Mouse (Mus musculus): ENCODE measurements around the gene Scml4.

Gene Scml4

DNA sequence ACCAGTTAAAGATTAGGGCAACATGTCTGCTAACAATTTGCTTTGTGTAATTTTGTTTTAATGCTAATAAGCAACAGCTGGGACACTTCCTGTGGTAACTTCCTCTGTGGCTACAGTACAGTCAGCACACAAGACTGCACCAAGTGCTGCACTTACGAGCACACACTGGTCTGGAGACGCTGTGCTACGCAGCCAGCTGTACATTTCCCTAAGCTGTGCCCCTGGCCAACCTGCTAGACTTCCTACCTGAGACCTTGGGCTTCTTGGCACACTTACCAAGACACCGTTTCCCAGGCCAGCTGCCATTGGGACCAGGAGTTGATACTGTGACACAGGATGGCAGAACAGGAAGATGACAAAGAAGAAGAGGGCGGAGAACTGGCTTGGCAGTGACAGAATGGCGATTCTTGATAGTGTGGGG lies 102.0 kb downstream of the Scml4 start:
- no peak for TF ChIP-seq NANOG (IDR thresholded peaks at IDR 0.05; ENCODE audit: borderline replicate concordance, low read length)
- no peak for TF ChIP-seq CTCF (conservative IDR thresholded peaks at IDR 0.05; ENCODE audit: low read length)
- TF ChIP-seq POU5F1 (IDR thresholded peaks at IDR 0.05; ENCODE audit: borderline replicate concordance, low read length) = no peak
- H3K27me3 ChIP-seq (ENCODE audit: insufficient read depth, low read length) = peaks cover 12% of the 10 kb centered on the region
- H3K4me1 ChIP-seq (replicated peaks; ENCODE audit: low read depth, low read length) = peaks cover 49% of the 10 kb centered on the region
- H3K4me3 ChIP-seq (replicated peaks; ENCODE audit: low read length) = peak overlapping the region; percentile 50
- no peaks in the 10 kb centered on the region for H3K9me3 ChIP-seq (ENCODE audit: low read length)
- H3K36me3 ChIP-seq (ENCODE audit: insufficient read depth, low read length) = no peaks in the 10 kb centered on the region

DNA sequence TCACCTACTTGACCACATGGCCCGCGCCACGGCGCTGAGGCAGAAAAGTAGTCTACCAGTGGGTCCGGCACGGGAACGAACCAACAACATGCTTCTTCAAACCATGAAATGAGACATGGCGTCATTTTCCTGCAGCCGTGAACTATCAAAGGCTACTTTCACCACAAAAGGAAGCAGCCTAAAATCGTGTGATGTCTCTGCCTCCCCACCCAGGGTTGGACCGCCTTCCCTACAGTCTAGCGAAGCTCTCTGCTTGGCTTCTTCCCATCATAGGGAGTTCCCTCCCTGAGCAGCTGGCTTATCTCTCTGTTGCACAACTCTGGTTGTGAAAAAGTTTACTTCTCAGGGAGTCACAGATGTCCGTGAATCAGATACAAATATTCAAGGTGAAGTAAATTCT lies 102.5 kb downstream of the Scml4 start:
- Histone ChIP-seq H3K36me3 (ENCODE audit: insufficient read depth, low read length) (no peaks in the 10 kb centered on the region), H3K9me3 (ENCODE audit: low read length) (no peaks in the 10 kb centered on the region), H3K4me1 (replicated peaks; ENCODE audit: low read depth, low read length) (peaks cover 50% of the 10 kb centered on the region), H3K27me3 (ENCODE audit: insufficient read depth, low read length) (peaks cover 8% of the 10 kb centered on the region), H3K4me3 (replicated peaks; ENCODE audit: low read length) (peak overlapping the region; percentile 50)
- TF ChIP-seq CTCF (conservative IDR thresholded peaks at IDR 0.05; ENCODE audit: low read length) = no peak
- TF ChIP-seq POU5F1 (IDR thresholded peaks at IDR 0.05; ENCODE audit: borderline replicate concordance, low read length) = no peak
- TF ChIP-seq NANOG (IDR thresholded peaks at IDR 0.05; ENCODE audit: borderline replicate concordance, low read length) = no peak

DNA sequence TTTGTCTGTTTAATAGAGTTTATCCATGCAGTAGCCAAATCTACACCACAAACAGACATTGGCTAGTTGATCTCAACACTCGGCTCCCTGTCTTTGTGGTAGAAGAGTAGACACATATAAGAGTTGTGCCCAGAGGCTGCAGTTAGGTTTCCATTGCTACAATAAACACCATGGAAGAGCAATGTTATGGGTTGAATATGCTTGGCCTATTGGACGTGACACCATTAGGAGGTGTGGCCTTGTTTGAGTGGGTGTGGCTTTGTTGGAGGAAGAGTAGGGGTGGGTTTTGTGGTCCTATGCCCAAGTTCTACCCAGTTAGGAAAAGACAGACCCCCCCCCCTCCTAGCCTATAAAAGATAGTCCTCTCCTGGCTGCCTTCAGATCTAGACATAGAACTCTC lies 102.9 kb downstream of the Scml4 start:
- no peak overlapping the region for H3K4me3 ChIP-seq (replicated peaks; ENCODE audit: low read length)
- TF ChIP-seq CTCF (conservative IDR thresholded peaks at IDR 0.05; ENCODE audit: low read length) = no peak
- H3K36me3 ChIP-seq (ENCODE audit: insufficient read depth, low read length) = no peaks in the 10 kb centered on the region

GRCm38 (mm10) chr10:42968332-42968731 lies 108.2 kb downstream of the Scml4 start:
- H3K9me3 ChIP-seq (ENCODE audit: low read length) = peaks cover under 1% of the 10 kb centered on the region; the same call in 1 of the 2 replicates

More for the DNA sequence above, 102.9 kb downstream of the Scml4 start:
- Histone ChIP-seq H3K27me3 (ENCODE audit: insufficient read depth, low read length) (peaks cover 4% of the 10 kb centered on the region; the same call in 1 of the 2 replicates), H3K9me3 (ENCODE audit: low read length) (no peaks in the 10 kb centered on the region), H3K4me1 (replicated peaks; ENCODE audit: low read depth, low read length) (peaks cover 48% of the 10 kb centered on the region)

GRCm38 (mm10) chr10:42972504-42973172 lies 112.5 kb downstream of the Scml4 start:
- H3K4me3 ChIP-seq (replicated peaks; ENCODE audit: low read length) = peak overlapping the region; percentile 35
- H3K9me3 ChIP-seq (ENCODE audit: low read length) = peaks cover 6% of the 10 kb centered on the region; the same call in 1 of the 2 replicates
- H3K4me1 ChIP-seq (replicated peaks; ENCODE audit: low read depth, low read length) = peaks cover 45% of the 10 kb centered on the region
- TF ChIP-seq NANOG (IDR thresholded peaks at IDR 0.05; ENCODE audit: borderline replicate concordance, low read length) (no peak), CTCF (conservative IDR thresholded peaks at IDR 0.05; ENCODE audit: low read length) (peak; percentile 74), POU5F1 (IDR thresholded peaks at IDR 0.05; ENCODE audit: borderline replicate concordance, low read length) (no peak)
- H3K27me3 ChIP-seq (ENCODE audit: insufficient read depth, low read length) = peaks cover 26% of the 10 kb centered on the region
- no peaks in the 10 kb centered on the region for H3K36me3 ChIP-seq (ENCODE audit: insufficient read depth, low read length)

More at GRCm38 (mm10) chr10:42968332-42968731, 108.2 kb downstream of the Scml4 start:
- Histone ChIP-seq H3K4me3 (replicated peaks; ENCODE audit: low read length) (no peak overlapping the region), H3K36me3 (ENCODE audit: insufficient read depth, low read length) (no peaks in the 10 kb centered on the region), H3K27me3 (ENCODE audit: insufficient read depth, low read length) (peaks cover 6% of the 10 kb centered on the region; the same call in 1 of the 2 replicates), H3K4me1 (replicated peaks; ENCODE audit: low read depth, low read length) (peaks cover 51% of the 10 kb centered on the region)
- peak; percentile 78 for TF ChIP-seq NANOG (IDR thresholded peaks at IDR 0.05; ENCODE audit: borderline replicate concordance, low read length)
- no peak for TF ChIP-seq POU5F1 (IDR thresholded peaks at IDR 0.05; ENCODE audit: borderline replicate concordance, low read length)

DNA sequence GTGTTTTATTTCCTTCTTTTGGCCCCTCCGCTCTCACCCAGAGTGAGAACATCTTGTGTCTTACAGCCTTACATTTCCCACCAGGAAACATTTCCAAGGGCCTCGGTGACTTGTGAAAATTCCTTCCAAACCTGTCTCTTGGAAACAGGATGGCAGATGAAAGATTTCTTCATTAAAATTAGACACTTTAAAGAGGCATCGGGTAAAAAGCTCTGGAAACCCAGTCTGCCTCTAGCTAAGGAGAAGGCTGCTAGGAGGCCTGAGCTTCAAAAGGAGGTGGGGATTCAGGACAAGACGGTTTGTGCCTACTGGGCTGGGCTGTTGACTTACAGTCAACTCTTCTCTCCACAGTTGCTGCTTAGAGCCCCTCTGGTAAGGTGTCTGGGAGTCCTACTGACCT lies 113.4 kb downstream of the Scml4 start:
- peaks cover 39% of the 10 kb centered on the region for H3K4me1 ChIP-seq (replicated peaks; ENCODE audit: low read depth, low read length)
- H3K27me3 ChIP-seq (ENCODE audit: insufficient read depth, low read length) = peaks cover 27% of the 10 kb centered on the region
- peaks cover 6% of the 10 kb centered on the region; the same call in 1 of the 2 replicates for H3K9me3 ChIP-seq (ENCODE audit: low read length)
- no peaks in the 10 kb centered on the region for H3K36me3 ChIP-seq (ENCODE audit: insufficient read depth, low read length)
- no peak overlapping the region for H3K4me3 ChIP-seq (replicated peaks; ENCODE audit: low read length)
- TF ChIP-seq NANOG (IDR thresholded peaks at IDR 0.05; ENCODE audit: borderline replicate concordance, low read length) (no peak), CTCF (conservative IDR thresholded peaks at IDR 0.05; ENCODE audit: low read length) (no peak), POU5F1 (IDR thresholded peaks at IDR 0.05; ENCODE audit: borderline replicate concordance, low read length) (no peak)

- no peak overlapping the region for H3K4me3 ChIP-seq (replicated peaks; ENCODE audit: low read length)
- no peaks in the 10 kb centered on the region for H3K36me3 ChIP-seq (ENCODE audit: insufficient read depth, low read length)
- H3K9me3 ChIP-seq (ENCODE audit: low read length) = peaks cover 6% of the 10 kb centered on the region; the same call in 1 of the 2 replicates
- H3K27me3 ChIP-seq (ENCODE audit: insufficient read depth, low read length) = peaks cover 35% of the 10 kb centered on the region
- TF ChIP-seq NANOG (IDR thresholded peaks at IDR 0.05; ENCODE audit: borderline replicate concordance, low read length) (no peak), POU5F1 (IDR thresholded peaks at IDR 0.05; ENCODE audit: borderline replicate concordance, low read length) (no peak), CTCF (conservative IDR thresholded peaks at IDR 0.05; ENCODE audit: low read length) (no peak)
- H3K4me1 ChIP-seq (replicated peaks; ENCODE audit: low read depth, low read length) = peaks cover 15% of the 10 kb centered on the region
Measured at GRCm38 (mm10) chr10:42976577-42976976, 116.4 kb downstream of the Scml4 start.

DNA sequence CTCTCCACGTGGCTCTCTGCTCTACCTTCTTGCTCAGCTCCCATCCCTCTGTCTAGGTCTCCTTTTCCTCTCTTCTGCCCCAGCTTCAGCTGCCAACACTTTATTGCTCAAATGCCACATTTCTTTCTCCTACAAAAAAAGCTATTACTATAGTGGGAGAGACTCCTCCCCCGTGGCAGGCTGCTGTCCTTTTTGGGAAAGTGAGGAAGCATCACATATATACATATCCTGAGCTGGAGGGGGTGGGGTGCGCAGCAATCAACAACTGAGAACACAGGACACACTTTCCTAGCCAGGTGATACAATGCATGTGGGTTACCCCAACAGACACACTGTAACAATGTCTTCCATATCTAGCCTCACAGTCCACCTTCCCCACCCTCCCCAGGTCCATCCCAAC lies 118.2 kb downstream of the Scml4 start:
- TF ChIP-seq POU5F1 (IDR thresholded peaks at IDR 0.05; ENCODE audit: borderline replicate concordance, low read length) (no peak), CTCF (conservative IDR thresholded peaks at IDR 0.05; ENCODE audit: low read length) (no peak), NANOG (IDR thresholded peaks at IDR 0.05; ENCODE audit: borderline replicate concordance, low read length) (no peak)
- peaks cover 5% of the 10 kb centered on the region; the same call in 1 of the 2 replicates for H3K9me3 ChIP-seq (ENCODE audit: low read length)
- H3K36me3 ChIP-seq (ENCODE audit: insufficient read depth, low read length) = no peaks in the 10 kb centered on the region
- H3K4me1 ChIP-seq (replicated peaks; ENCODE audit: low read depth, low read length) = peaks cover 11% of the 10 kb centered on the region
- H3K4me3 ChIP-seq (replicated peaks; ENCODE audit: low read length) = no peak overlapping the region
- H3K27me3 ChIP-seq (ENCODE audit: insufficient read depth, low read length) = peaks cover 37% of the 10 kb centered on the region

All from E14TG2a.4 (cell line).